32 mouse cellular contexts compared by ENCODE assay signal in the genomic region with DNA sequence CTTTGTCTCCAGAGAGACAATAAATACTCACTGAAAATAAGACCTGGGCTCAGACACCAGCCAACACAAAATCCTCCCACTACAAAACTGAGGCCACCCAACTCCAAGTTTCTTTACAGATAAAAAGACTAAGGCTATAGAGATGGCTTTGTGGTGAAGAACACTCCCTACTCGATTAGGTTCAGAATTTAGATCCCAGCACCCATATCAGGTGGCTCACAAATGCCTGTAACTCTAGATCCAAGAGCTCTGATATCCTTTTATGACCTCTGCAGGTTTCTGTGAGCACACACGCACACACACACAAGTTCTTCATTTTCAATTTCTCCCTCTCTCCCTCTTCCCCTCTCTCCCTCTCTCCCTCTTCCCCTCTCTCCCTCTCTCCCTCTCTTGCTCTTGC.
"Had no signal": no experiment of that assay in that cellular context is flagged by ENCODE, and none has a peak within 500 bp of the region (broad histone marks: within the 10 kb centered on the region; RNA-seq: fewer than 3 reads in every experiment).

No protein-coding gene starts in this region.

- ATAC-seq: hindbrain, embryonic 16.5 days; hindbrain, postnatal 0 days; inflammation-experienced regulatory T-cells, adult 6 months; intestine, embryonic 15.5 days; intestine, embryonic 16.5 days; intestine, postnatal 0 days had no signal

- H3K27me3 ChIP-seq: heart, embryonic 12.5 days; heart, embryonic 13.5 days; heart, embryonic 15.5 days; hindbrain, embryonic 12.5 days; hindbrain, embryonic 13.5 days; hindbrain, embryonic 15.5 days; intestine, embryonic 15.5 days; kidney, embryonic 15.5 days had no signal

- H3K4me3 ChIP-seq: heart, embryonic 12.5 days; heart, embryonic 13.5 days; heart, embryonic 15.5 days; hindbrain, embryonic 10.5 days; hindbrain, embryonic 12.5 days; hindbrain, embryonic 13.5 days; hindbrain, embryonic 15.5 days; intestine, embryonic 15.5 days; kidney, embryonic 15.5 days; layer of hippocampus, adult 2 months had no signal

- DNase-seq: heart, postnatal 10 days; heart, postnatal 14 days; heart, postnatal 36 days; kidney, adult 11 months; kidney, adult 18-20 months; kidney, adult 2 months; kidney, adult 8-10 months; kidney, adult 9 months; kidney, postnatal 10 days; kidney, postnatal 14 days; kidney, postnatal 25 days; kidney, postnatal 36 days; kidney, postnatal 4 days; layer of hippocampus, adult 9-11 months; layer of hippocampus, postnatal 36 days had no signal

- H3K9me3 ChIP-seq: heart, embryonic 12.5 days; heart, embryonic 13.5 days; heart, embryonic 15.5 days; hindbrain, embryonic 10.5 days; hindbrain, embryonic 12.5 days; hindbrain, embryonic 13.5 days; hindbrain, embryonic 15.5 days; intestine, embryonic 15.5 days; kidney, embryonic 15.5 days had no signal

- H3K27ac ChIP-seq: heart, embryonic 13.5 days; heart, embryonic 15.5 days; hindbrain, embryonic 10.5 days; hindbrain, embryonic 12.5 days; hindbrain, embryonic 13.5 days; hindbrain, embryonic 14.5 days; hindbrain, embryonic 15.5 days; hindbrain, postnatal 0 days; intestine, embryonic 15.5 days; kidney, embryonic 15.5 days; kidney, postnatal 0 days; layer of hippocampus, adult 2 months had no signal

- H3K9ac ChIP-seq: heart, embryonic 12.5 days; heart, embryonic 13.5 days; heart, embryonic 15.5 days; hindbrain, embryonic 12.5 days; hindbrain, embryonic 13.5 days; hindbrain, embryonic 14.5 days; hindbrain, embryonic 15.5 days; intestine, embryonic 15.5 days; kidney, embryonic 15.5 days had no signal

- H3K4me1 ChIP-seq: hindbrain, embryonic 10.5 days; hindbrain, embryonic 12.5 days; hindbrain, embryonic 13.5 days; hindbrain, embryonic 15.5 days; intestine, embryonic 15.5 days; kidney, embryonic 15.5 days had no signal

- H3K36me3 ChIP-seq: heart, embryonic 12.5 days; heart, embryonic 13.5 days; heart, embryonic 15.5 days; hindbrain, embryonic 10.5 days; hindbrain, embryonic 12.5 days; hindbrain, embryonic 15.5 days; intestine, embryonic 15.5 days; kidney, embryonic 15.5 days had no signal
